Mouse (Mus musculus): ENCODE measurements around the gene Adgrv1. TPM values are rescaled to one million over a fixed set of nuclear protein-coding genes. Genes with fewer than 3 reads are reported as not detected.

The Adgrv1 gene
- 5.6 and 8.7 TPM in 2 replicates for polyA plus RNA-seq (2015; fragmentation: Nextera tagmentation; extraction: Ambion mirVana)

- peak; percentile 99 for ATAC-seq
- Histone ChIP-seq H3K4me1 (ENCODE audit: control insufficient read depth, insufficient read depth, low read depth, low read length) (no peaks in the 10 kb centered on the region), H3K27me3 (replicated peaks; ENCODE audit: control insufficient read depth, insufficient read depth, low read length) (no peaks in the 10 kb centered on the region), H3K9ac (ENCODE audit: low read depth, low read length) (peak within 1 kb of the TSS; percentile 75), H3K9me3 (ENCODE audit: control insufficient read depth, low read length) (no peaks in the 10 kb centered on the region), H3K4me3 (ENCODE audit: low read length) (peak within 1 kb of the TSS; percentile 67), H3K27ac (ENCODE audit: low read depth, low read length) (no peak within 1 kb of the TSS; the same call in 1 of the 2 replicates), H3K4me2 (ENCODE audit: low read length) (peak within 1 kb of the TSS; percentile 99), H3K36me3 (ENCODE audit: control insufficient read depth, insufficient read depth, low read length) (no peaks in the 10 kb centered on the region)
- WGBS, result under 1% methylated on average over 41 of the region's 42 CpGs
These were observed at the start of gene Adgrv1 for GRCm38 (mm10) chr13:81632720-81633415. Gene Adgrv1 (minus strand): TSS chr13:81633154.

- H3K4me2 ChIP-seq (ENCODE audit: low read length), result no peak overlapping the region
- no peaks in the 10 kb centered on the region for H3K4me1 ChIP-seq (ENCODE audit: control insufficient read depth, insufficient read depth, low read depth, low read length)
- no peak for ATAC-seq
- WGBS, result 88% methylated on average over 8 of the region's 8 CpGs
- H3K36me3 ChIP-seq (ENCODE audit: control insufficient read depth, insufficient read depth, low read length), result peaks cover 9% of the 10 kb centered on the region; the same call in 1 of the 2 replicates
- no peaks in the 10 kb centered on the region for H3K27me3 ChIP-seq (replicated peaks; ENCODE audit: control insufficient read depth, insufficient read depth, low read length)
- no peaks in the 10 kb centered on the region for H3K9me3 ChIP-seq (ENCODE audit: control insufficient read depth, low read length)
- no peak overlapping the region for H3K4me3 ChIP-seq (ENCODE audit: low read length)
- no peak overlapping the region for H3K9ac ChIP-seq (ENCODE audit: low read depth, low read length)
- H3K27ac ChIP-seq (ENCODE audit: low read depth, low read length), result no peak overlapping the region
These were observed 42.4 kb upstream of the Adgrv1 start for GRCm38 (mm10) chr13:81675333-81675732.

GRCm38 (mm10) chr13:81667713-81668112 is 34.8 kb upstream of the Adgrv1 start:
- peaks cover 16% of the 10 kb centered on the region for H3K36me3 ChIP-seq (ENCODE audit: control insufficient read depth, insufficient read depth, low read length)
- no peak overlapping the region for H3K9ac ChIP-seq (ENCODE audit: low read depth, low read length)
- 92% methylated on average over 5 of the region's 5 CpGs for WGBS
- no peaks in the 10 kb centered on the region for H3K4me1 ChIP-seq (ENCODE audit: control insufficient read depth, insufficient read depth, low read depth, low read length)
- H3K4me2 ChIP-seq (ENCODE audit: low read length), result no peak overlapping the region
- no peaks in the 10 kb centered on the region for H3K9me3 ChIP-seq (ENCODE audit: control insufficient read depth, low read length)
- H3K4me3 ChIP-seq (ENCODE audit: low read length), result no peak overlapping the region
- no peak overlapping the region for H3K27ac ChIP-seq (ENCODE audit: low read depth, low read length)
- no peak for ATAC-seq
- H3K27me3 ChIP-seq (replicated peaks; ENCODE audit: control insufficient read depth, insufficient read depth, low read length), result no peaks in the 10 kb centered on the region

- H3K9me3 ChIP-seq (ENCODE audit: control insufficient read depth, low read length), result no peaks in the 10 kb centered on the region
- no peak overlapping the region for H3K9ac ChIP-seq (ENCODE audit: low read depth, low read length)
- H3K27me3 ChIP-seq (replicated peaks; ENCODE audit: control insufficient read depth, insufficient read depth, low read length), result no peaks in the 10 kb centered on the region
- WGBS, result 93% methylated on average over 5 of the region's 5 CpGs
- H3K27ac ChIP-seq (ENCODE audit: low read depth, low read length), result no peak overlapping the region
- no peaks in the 10 kb centered on the region for H3K4me1 ChIP-seq (ENCODE audit: control insufficient read depth, insufficient read depth, low read depth, low read length)
- H3K36me3 ChIP-seq (ENCODE audit: control insufficient read depth, insufficient read depth, low read length), result peaks cover 8% of the 10 kb centered on the region
- peak; percentile 17; the same call in 1 of the 2 replicates for ATAC-seq
- H3K4me2 ChIP-seq (ENCODE audit: low read length), result no peak overlapping the region
- H3K4me3 ChIP-seq (ENCODE audit: low read length), result no peak overlapping the region
These were observed 31.4 kb upstream of the Adgrv1 start for GRCm38 (mm10) chr13:81664331-81664698.

GRCm38 (mm10) chr13:81663566-81664330 is 30.8 kb upstream of the Adgrv1 start:
- ATAC-seq, result peak; percentile 48; the same call in 1 of the 2 replicates

GRCm38 (mm10) chr13:81658053-81658752 is 25.2 kb upstream of the Adgrv1 start:
- Histone ChIP-seq H3K4me2 (ENCODE audit: low read length) (peak overlapping the region; percentile 60), H3K27me3 (replicated peaks; ENCODE audit: control insufficient read depth, insufficient read depth, low read length) (no peaks in the 10 kb centered on the region), H3K9ac (ENCODE audit: low read depth, low read length) (peak overlapping the region; percentile 77), H3K4me1 (ENCODE audit: control insufficient read depth, insufficient read depth, low read depth, low read length) (peaks cover 14% of the 10 kb centered on the region), H3K9me3 (ENCODE audit: control insufficient read depth, low read length) (no peaks in the 10 kb centered on the region), H3K36me3 (ENCODE audit: control insufficient read depth, insufficient read depth, low read length) (no peaks in the 10 kb centered on the region), H3K27ac (ENCODE audit: low read depth, low read length) (peak overlapping the region; percentile 85), H3K4me3 (ENCODE audit: low read length) (peak overlapping the region; percentile 64)
- peak; percentile 1; the same call in 1 of the 2 replicates for ATAC-seq
- 4% methylated on average over 21 of the region's 21 CpGs for WGBS

More at GRCm38 (mm10) chr13:81663566-81664330, 30.8 kb upstream of the Adgrv1 start:
- Histone ChIP-seq H3K4me2 (ENCODE audit: low read length) (no peak overlapping the region), H3K4me1 (ENCODE audit: control insufficient read depth, insufficient read depth, low read depth, low read length) (peaks cover 3% of the 10 kb centered on the region), H3K36me3 (ENCODE audit: control insufficient read depth, insufficient read depth, low read length) (peaks cover 5% of the 10 kb centered on the region; the same call in 1 of the 2 replicates), H3K9ac (ENCODE audit: low read depth, low read length) (no peak overlapping the region), H3K9me3 (ENCODE audit: control insufficient read depth, low read length) (no peaks in the 10 kb centered on the region), H3K27me3 (replicated peaks; ENCODE audit: control insufficient read depth, insufficient read depth, low read length) (no peaks in the 10 kb centered on the region), H3K4me3 (ENCODE audit: low read length) (no peak overlapping the region), H3K27ac (ENCODE audit: low read depth, low read length) (no peak overlapping the region)
- 79% methylated on average over 12 of the region's 12 CpGs for WGBS

GRCm38 (mm10) chr13:81657351-81658052 is 24.5 kb upstream of the Adgrv1 start, which contains the start of gene Lysmd3:
Gene Lysmd3 (plus strand): TSS chr13:81657663.
- ATAC-seq, result peak; percentile 100
- peak within 1 kb of the TSS; percentile 67 for H3K4me2 ChIP-seq (ENCODE audit: low read length)
- WGBS, result under 1% methylated on average over 65 of the region's 73 CpGs
- peak within 1 kb of the TSS; percentile 85 for H3K27ac ChIP-seq (ENCODE audit: low read depth, low read length)
- H3K4me3 ChIP-seq (ENCODE audit: low read length), result peak within 1 kb of the TSS; percentile 64
- no peaks in the 10 kb centered on the region for H3K9me3 ChIP-seq (ENCODE audit: control insufficient read depth, low read length)
- H3K36me3 ChIP-seq (ENCODE audit: control insufficient read depth, insufficient read depth, low read length), result no peaks in the 10 kb centered on the region
- peaks cover 14% of the 10 kb centered on the region for H3K4me1 ChIP-seq (ENCODE audit: control insufficient read depth, insufficient read depth, low read depth, low read length)
- H3K9ac ChIP-seq (ENCODE audit: low read depth, low read length), result peak within 1 kb of the TSS; percentile 77
- H3K27me3 ChIP-seq (replicated peaks; ENCODE audit: control insufficient read depth, insufficient read depth, low read length), result no peaks in the 10 kb centered on the region

GRCm38 (mm10) chr13:81657008-81657350 is 24.0 kb upstream of the Adgrv1 start:
- Histone ChIP-seq H3K9ac (ENCODE audit: low read depth, low read length) (peak overlapping the region; percentile 77), H3K27ac (ENCODE audit: low read depth, low read length) (peak overlapping the region; percentile 45), H3K9me3 (ENCODE audit: control insufficient read depth, low read length) (no peaks in the 10 kb centered on the region), H3K36me3 (ENCODE audit: control insufficient read depth, insufficient read depth, low read length) (no peaks in the 10 kb centered on the region), H3K4me2 (ENCODE audit: low read length) (peak overlapping the region; percentile 67), H3K27me3 (replicated peaks; ENCODE audit: control insufficient read depth, insufficient read depth, low read length) (no peaks in the 10 kb centered on the region), H3K4me3 (ENCODE audit: low read length) (peak overlapping the region; percentile 64), H3K4me1 (ENCODE audit: control insufficient read depth, insufficient read depth, low read depth, low read length) (peaks cover 14% of the 10 kb centered on the region)
- WGBS, result 4% methylated on average over 5 of the region's 5 CpGs
- ATAC-seq, result no peak
